Mouse (Mus musculus): ENCODE results near the gene Dach1. TPM values are rescaled to one million over a fixed set of nuclear protein-coding genes. Genes with fewer than 3 reads are reported as not detected.

Dach1 gene
- polyA plus RNA-seq, 1 experiment from 2014 or later, result 0.18 TPM

DNA sequence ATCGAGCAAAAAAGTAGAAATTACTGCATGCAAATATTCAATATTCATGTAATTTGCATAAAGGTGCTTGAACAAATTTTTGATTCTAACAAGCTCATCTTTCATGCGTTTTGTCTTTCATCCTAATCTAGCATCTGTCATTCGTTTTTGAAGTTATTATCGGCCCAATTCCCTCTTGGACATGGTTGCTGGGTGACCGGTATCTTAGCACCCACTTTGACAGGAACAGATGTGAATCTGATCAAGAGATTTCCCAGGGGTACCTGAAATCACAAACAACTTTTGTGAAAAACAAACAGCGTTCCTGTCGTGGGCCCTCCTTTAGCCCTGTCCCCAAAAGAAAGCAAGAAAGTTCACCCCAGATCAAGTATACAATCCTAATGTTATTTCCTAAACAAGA lies 12.8 kb downstream of the Dach1 start:
- Histone ChIP-seq H3K27ac (no peak overlapping the region), H3K4me1 (replicated peaks) (no peaks in the 10 kb centered on the region), H3K4me3 (replicated peaks) (no peak overlapping the region), H3K36me3 (no peaks in the 10 kb centered on the region), H3K4me2 (no peak overlapping the region), H3K9ac (no peak overlapping the region), H3K9me3 (replicated peaks) (no peaks in the 10 kb centered on the region), H3K27me3 (no peaks in the 10 kb centered on the region)
- 63% methylated on average over 7 of the region's 7 CpGs for WGBS (ENCODE audit: insufficient replicate concordance)
- ATAC-seq (ENCODE audit: low read depth) (no peak), DNase-seq (no peak)

GRCm38 (mm10) chr14:98155725-98156392 lies 13.7 kb downstream of the Dach1 start:
- H3K4me3 ChIP-seq (replicated peaks), result no peak overlapping the region
- no peaks in the 10 kb centered on the region for H3K27me3 ChIP-seq
- no peaks in the 10 kb centered on the region for H3K36me3 ChIP-seq
- no peak for ATAC-seq (ENCODE audit: low read depth)
- H3K4me1 ChIP-seq (replicated peaks), result no peaks in the 10 kb centered on the region
- H3K4me2 ChIP-seq, result no peak overlapping the region
- 72% methylated on average over 7 of the region's 7 CpGs for WGBS (ENCODE audit: insufficient replicate concordance)
- H3K9me3 ChIP-seq (replicated peaks), result no peaks in the 10 kb centered on the region
- H3K9ac ChIP-seq, result no peak overlapping the region
- DNase-seq, result no peak
- H3K27ac ChIP-seq, result no peak overlapping the region

- ATAC-seq (ENCODE audit: low read depth), result no peak
- Histone ChIP-seq H3K4me2 (no peak overlapping the region), H3K27ac (no peak overlapping the region), H3K4me3 (replicated peaks) (no peak overlapping the region), H3K9me3 (replicated peaks) (no peaks in the 10 kb centered on the region), H3K36me3 (no peaks in the 10 kb centered on the region), H3K4me1 (replicated peaks) (no peaks in the 10 kb centered on the region), H3K27me3 (no peaks in the 10 kb centered on the region), H3K9ac (no peak overlapping the region)
- no peak for DNase-seq
- 60% methylated on average over 7 of the region's 7 CpGs for WGBS (ENCODE audit: insufficient replicate concordance)
Observed at GRCm38 (mm10) chr14:98154832-98155422, 14.6 kb downstream of the Dach1 start.

- DNase-seq, result no peak
- H3K9me3 ChIP-seq (replicated peaks), result no peaks in the 10 kb centered on the region
- H3K27ac ChIP-seq, result no peak overlapping the region
- H3K4me2 ChIP-seq, result no peak overlapping the region
- no peaks in the 10 kb centered on the region for H3K36me3 ChIP-seq
- no peaks in the 10 kb centered on the region for H3K4me1 ChIP-seq (replicated peaks)
- ATAC-seq (ENCODE audit: low read depth), result no peak
- H3K4me3 ChIP-seq (replicated peaks), result no peak overlapping the region
- WGBS (ENCODE audit: insufficient replicate concordance), result 62% methylated on average over 2 of the region's 2 CpGs
- no peaks in the 10 kb centered on the region for H3K27me3 ChIP-seq
- H3K9ac ChIP-seq, result no peak overlapping the region
Observed at GRCm38 (mm10) chr14:98141758-98142157, 27.8 kb downstream of the Dach1 start.

- Histone ChIP-seq H3K4me1 (replicated peaks) (no peaks in the 10 kb centered on the region), H3K36me3 (no peaks in the 10 kb centered on the region), H3K9ac (no peak overlapping the region), H3K4me3 (replicated peaks) (no peak overlapping the region), H3K4me2 (no peak overlapping the region), H3K27me3 (no peaks in the 10 kb centered on the region), H3K9me3 (replicated peaks) (no peaks in the 10 kb centered on the region), H3K27ac (no peak overlapping the region)
- DNase-seq, result no peak
- ATAC-seq (ENCODE audit: low read depth), result no peak
- 56% methylated on average over 3 of the region's 3 CpGs for WGBS (ENCODE audit: insufficient replicate concordance)
Observed at GRCm38 (mm10) chr14:98138873-98139665, 30.5 kb downstream of the Dach1 start.

DNA sequence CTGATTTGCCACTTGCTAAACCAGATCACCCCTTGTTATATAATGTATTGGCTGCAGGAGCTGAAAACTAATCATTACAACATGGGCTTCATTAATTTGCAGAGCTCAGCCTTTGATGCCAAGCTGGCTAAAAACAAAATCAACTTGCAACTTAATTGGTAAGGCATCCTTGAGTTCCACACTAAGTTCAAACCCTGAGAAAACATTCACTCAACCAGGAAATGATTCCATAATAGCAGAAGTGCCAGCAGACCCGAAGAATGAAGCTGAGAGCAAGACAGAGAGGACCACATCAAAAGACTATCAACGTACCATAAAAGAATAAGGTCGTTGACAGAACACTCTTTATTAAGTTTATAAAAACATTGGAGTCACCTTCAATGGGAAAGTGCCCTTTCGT lies 35.0 kb downstream of the Dach1 start:
- no peaks in the 10 kb centered on the region for H3K4me1 ChIP-seq (replicated peaks)
- H3K4me3 ChIP-seq (replicated peaks), result no peak overlapping the region
- H3K9me3 ChIP-seq (replicated peaks), result no peaks in the 10 kb centered on the region
- H3K27me3 ChIP-seq, result no peaks in the 10 kb centered on the region
- H3K36me3 ChIP-seq, result no peaks in the 10 kb centered on the region
- DNase-seq, result no peak
- WGBS (ENCODE audit: insufficient replicate concordance), result 55% methylated on average over 4 of the region's 4 CpGs
- H3K27ac ChIP-seq, result no peak overlapping the region
- H3K4me2 ChIP-seq, result no peak overlapping the region
- H3K9ac ChIP-seq, result no peak overlapping the region
- ATAC-seq (ENCODE audit: low read depth), result no peak

GRCm38 (mm10) chr14:98123032-98123431 lies 46.5 kb downstream of the Dach1 start:
- no peak for DNase-seq
- Histone ChIP-seq H3K4me1 (replicated peaks) (no peaks in the 10 kb centered on the region), H3K27ac (no peak overlapping the region), H3K4me2 (no peak overlapping the region), H3K27me3 (no peaks in the 10 kb centered on the region), H3K4me3 (replicated peaks) (no peak overlapping the region), H3K9me3 (replicated peaks) (no peaks in the 10 kb centered on the region), H3K9ac (no peak overlapping the region), H3K36me3 (no peaks in the 10 kb centered on the region)
- ATAC-seq (ENCODE audit: low read depth), result no peak
- 53% methylated on average over 1 of the region's 1 CpGs for WGBS (ENCODE audit: insufficient replicate concordance)

GRCm38 (mm10) chr14:98116627-98117026 lies 52.9 kb downstream of the Dach1 start:
- 55% methylated on average over 1 of the region's 1 CpGs for WGBS (ENCODE audit: insufficient replicate concordance)
- H3K27me3 ChIP-seq, result no peaks in the 10 kb centered on the region
- H3K27ac ChIP-seq, result no peak overlapping the region

GRCm38 (mm10) chr14:98113106-98113505 lies 56.5 kb downstream of the Dach1 start:
- no peak for ATAC-seq (ENCODE audit: low read depth)

More at GRCm38 (mm10) chr14:98116627-98117026, 52.9 kb downstream of the Dach1 start:
- no peak overlapping the region for H3K9ac ChIP-seq
- H3K36me3 ChIP-seq, result no peaks in the 10 kb centered on the region
- H3K4me3 ChIP-seq (replicated peaks), result no peak overlapping the region
- no peaks in the 10 kb centered on the region for H3K4me1 ChIP-seq (replicated peaks)
- H3K9me3 ChIP-seq (replicated peaks), result no peaks in the 10 kb centered on the region
- ATAC-seq (ENCODE audit: low read depth), result no peak
- no peak overlapping the region for H3K4me2 ChIP-seq
- no peak for DNase-seq

DNA sequence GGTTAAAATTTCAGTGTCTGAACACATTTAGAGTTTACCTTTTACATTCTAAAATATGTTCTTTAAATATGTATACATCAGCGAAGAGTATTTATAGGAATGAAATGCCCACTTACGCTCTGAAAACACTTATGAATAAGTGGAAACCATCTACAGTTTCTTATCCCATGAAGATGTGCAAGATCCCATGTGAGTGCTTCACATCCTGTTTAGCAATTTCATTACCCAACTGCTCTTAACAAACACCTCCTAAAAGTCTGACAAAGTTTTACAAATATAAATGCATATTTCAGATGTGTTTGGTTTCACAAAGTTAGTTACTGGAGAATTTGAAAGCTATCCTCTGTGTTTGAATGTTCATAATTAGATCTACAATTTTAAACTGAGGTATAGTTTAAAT lies 59.6 kb downstream of the Dach1 start:
- H3K9me3 ChIP-seq (replicated peaks), result no peaks in the 10 kb centered on the region
- H3K4me1 ChIP-seq (replicated peaks), result no peaks in the 10 kb centered on the region
- no peak for DNase-seq
- no peaks in the 10 kb centered on the region for H3K27me3 ChIP-seq
- ATAC-seq (ENCODE audit: low read depth), result no peak
- no peak overlapping the region for H3K27ac ChIP-seq
- no peak overlapping the region for H3K4me3 ChIP-seq (replicated peaks)
- H3K9ac ChIP-seq, result no peak overlapping the region
- no peak overlapping the region for H3K4me2 ChIP-seq
- WGBS (ENCODE audit: insufficient replicate concordance), result 75% methylated on average over 2 of the region's 2 CpGs
- no peaks in the 10 kb centered on the region for H3K36me3 ChIP-seq

More at GRCm38 (mm10) chr14:98113106-98113505, 56.5 kb downstream of the Dach1 start:
- DNase-seq, result no peak
- H3K27ac ChIP-seq, result no peak overlapping the region
- H3K27me3 ChIP-seq, result no peaks in the 10 kb centered on the region
- H3K4me2 ChIP-seq, result no peak overlapping the region
- no peaks in the 10 kb centered on the region for H3K4me1 ChIP-seq (replicated peaks)
- H3K9me3 ChIP-seq (replicated peaks), result no peaks in the 10 kb centered on the region
- H3K4me3 ChIP-seq (replicated peaks), result no peak overlapping the region
- WGBS (ENCODE audit: insufficient replicate concordance), result 24% methylated on average over 1 of the region's 1 CpGs
- H3K9ac ChIP-seq, result no peak overlapping the region
- H3K36me3 ChIP-seq, result no peaks in the 10 kb centered on the region

DNA sequence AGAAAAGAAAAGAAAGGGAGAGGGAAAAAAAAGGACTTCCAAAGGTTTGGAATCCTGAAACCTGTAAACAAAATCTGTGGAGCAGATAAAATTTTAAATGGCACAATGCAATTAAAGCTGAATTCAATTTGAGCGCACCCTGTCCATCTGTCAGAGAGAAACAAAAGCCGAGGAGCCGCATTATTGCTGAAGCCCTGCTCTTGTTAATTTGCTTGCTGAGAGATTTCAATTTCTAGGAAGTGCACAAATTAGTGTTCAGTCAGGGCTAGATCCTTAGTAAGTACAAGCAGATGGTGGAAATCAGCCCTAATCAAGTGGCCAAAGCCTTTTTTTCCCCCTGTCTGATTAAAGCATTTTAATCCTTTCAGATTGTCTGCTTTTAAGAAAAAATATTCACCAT lies 60.8 kb downstream of the Dach1 start:
- H3K4me3 ChIP-seq (replicated peaks), result no peak overlapping the region
- no peak overlapping the region for H3K27ac ChIP-seq
- ATAC-seq (ENCODE audit: low read depth), result no peak

More for the DNA sequence above, 60.8 kb downstream of the Dach1 start:
- Histone ChIP-seq H3K4me1 (replicated peaks) (no peaks in the 10 kb centered on the region), H3K4me2 (no peak overlapping the region), H3K9me3 (replicated peaks) (no peaks in the 10 kb centered on the region), H3K9ac (no peak overlapping the region), H3K27me3 (no peaks in the 10 kb centered on the region), H3K36me3 (no peaks in the 10 kb centered on the region)
- no peak for DNase-seq
- 78% methylated on average over 3 of the region's 3 CpGs for WGBS (ENCODE audit: insufficient replicate concordance)

All from liver, embryonic 13.5 days (tissue).